Comparison of ENCODE assay signal across 8 mouse cellular contexts in the genomic region with DNA sequence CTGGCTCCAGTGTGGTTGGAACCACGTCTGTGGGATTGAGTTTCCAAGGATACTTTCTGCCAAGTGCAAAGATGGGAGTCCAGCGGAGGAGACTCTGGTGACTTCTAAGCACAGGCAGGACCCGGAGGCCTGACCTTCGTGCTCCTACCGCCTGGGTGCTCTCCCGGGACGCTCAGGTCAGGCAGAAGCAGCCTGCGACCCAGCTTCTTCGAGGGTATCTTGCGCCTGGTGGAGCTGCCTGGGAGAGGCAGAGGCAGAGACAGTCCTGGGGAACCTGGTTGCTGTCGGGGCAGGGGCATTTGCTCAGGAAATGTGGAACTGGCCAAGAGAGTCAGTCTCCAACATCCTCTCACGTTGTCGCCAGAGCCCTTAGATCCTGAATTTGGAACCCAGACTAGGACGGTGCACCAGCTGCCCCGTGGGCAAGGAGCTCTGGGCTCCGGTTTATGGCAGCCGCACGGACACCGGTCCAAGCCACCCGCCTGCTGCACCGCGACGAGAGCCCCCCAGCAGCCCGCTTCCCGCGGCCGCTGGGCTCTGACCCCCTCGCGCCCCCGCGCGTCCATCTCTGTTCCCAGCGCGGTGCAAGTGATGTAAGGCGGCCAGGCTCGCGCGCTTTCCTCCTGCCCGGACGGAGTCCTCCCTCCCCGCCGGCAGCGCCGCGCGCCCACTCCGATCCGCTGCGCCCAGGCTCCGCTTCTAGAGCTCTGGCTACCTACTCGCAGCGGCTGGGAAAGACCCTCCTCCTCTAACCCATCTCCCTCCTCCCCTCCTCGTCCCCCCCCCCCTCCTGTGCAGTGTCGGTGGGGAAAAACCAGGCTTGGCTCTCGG. TPM values are rescaled to one million over a fixed set of nuclear protein-coding genes. Genes with fewer than 3 reads are reported as not detected.
DNase-seq lines count a peak whose midpoint lies in the region; ATAC-seq and TF ChIP-seq lines count a peak whose summit lies in the region.

No protein-coding gene starts in this region.

- peaks cover 9% of the 10 kb centered on the region for H3K4me1 ChIP-seq in kidney, embryonic 15.5 days
- no peaks in the 10 kb centered on the region for H3K4me1 ChIP-seq in kidney, adult 2 months (ENCODE audit: control insufficient read depth, insufficient read depth, low read length)
- H3K4me1 ChIP-seq in cortical plate, adult 2 months (ENCODE audit: control insufficient read depth, insufficient read depth, low read length): no peaks in the 10 kb centered on the region
- peaks cover 8% of the 10 kb centered on the region for H3K4me1 ChIP-seq in limb, embryonic 12.5 days (replicated peaks)
- peaks cover 5% of the 10 kb centered on the region for H3K4me1 ChIP-seq in midbrain, embryonic 15.5 days
- H3K4me1 ChIP-seq in stomach, postnatal 0 days (replicated peaks; ENCODE audit: control insufficient read depth, insufficient read depth): no peaks in the 10 kb centered on the region

- H3K9ac ChIP-seq in kidney, embryonic 15.5 days: peak overlapping the region; percentile 33; the same call in 1 of the 2 replicates
- peak overlapping the region; percentile 50 for H3K9ac ChIP-seq in limb, embryonic 12.5 days (replicated peaks)
- H3K9ac ChIP-seq in midbrain, embryonic 15.5 days: peak overlapping the region; percentile 51
- no peak overlapping the region for H3K9ac ChIP-seq in stomach, postnatal 0 days (ENCODE audit: low read length)

- no peak overlapping the region for H3K27ac ChIP-seq in kidney, embryonic 15.5 days
- H3K27ac ChIP-seq in kidney, adult 2 months (ENCODE audit: insufficient read depth, low read depth, low read length): no peak overlapping the region
- peak overlapping the region; percentile 57 for H3K27ac ChIP-seq in cortical plate, adult 2 months (ENCODE audit: insufficient read depth, low read length)
- no peak overlapping the region for H3K27ac ChIP-seq in limb, embryonic 12.5 days
- no peak overlapping the region for H3K27ac ChIP-seq in midbrain, embryonic 15.5 days
- H3K27ac ChIP-seq in stomach, postnatal 0 days (replicated peaks): no peak overlapping the region

- WGBS in kidney, embryonic 15.5 days: 4% methylated on average over 51 of the region's 55 CpGs
- WGBS in kidney, adult 2 months: 3% methylated on average over 52 of the region's 55 CpGs
- WGBS in limb, embryonic 12.5 days: 3% methylated on average over 55 of the region's 55 CpGs
- 3% methylated on average over 53 of the region's 55 CpGs for WGBS in midbrain, embryonic 15.5 days
- 4% methylated on average over 49 of the region's 55 CpGs for WGBS in stomach, postnatal 0 days

- no peak for TF ChIP-seq CTCF in kidney, adult 2 months (conservative IDR thresholded peaks at IDR 0.05; ENCODE audit: insufficient read depth, insufficient read length, low read depth, low read length)
- TF ChIP-seq CTCF in cortical plate, adult 2 months (IDR thresholded peaks at IDR 0.05; ENCODE audit: extremely low read depth, insufficient read depth, low read length): no peak
- TF ChIP-seq CTCF in stomach, postnatal 0 days (IDR thresholded peaks at IDR 0.05; ENCODE audit: low read depth): peak; percentile 35

- no peak for TF ChIP-seq EP300 in stomach, postnatal 0 days (optimal IDR thresholded peaks at IDR 0.05)

- peak overlapping the region; percentile 95 for H3K4me2 ChIP-seq in kidney, embryonic 15.5 days
- H3K4me2 ChIP-seq in limb, embryonic 12.5 days: peak overlapping the region; percentile 87
- H3K4me2 ChIP-seq in midbrain, embryonic 15.5 days: peak overlapping the region; percentile 94
- H3K4me2 ChIP-seq in stomach, postnatal 0 days (replicated peaks; ENCODE audit: low read depth): peak overlapping the region; percentile 56

- DNase-seq in kidney, adult 2 months: no peak
- DNase-seq in stomach, postnatal 0 days (ENCODE audit: low spot score): peak; percentile 26

- ATAC-seq in kidney, embryonic 15.5 days (replicated peaks; ENCODE audit: low FRiP score): peak; percentile 93
- ATAC-seq in granulocyte monocyte progenitor cell, adult 5-6 weeks (replicated peaks; ENCODE audit: poor library complexity, severe bottlenecking): peak; percentile 94
- ATAC-seq in limb, embryonic 12.5 days (ENCODE audit: insufficient number of reproducible peaks, insufficient read depth, low FRiP score, low TSS enrichment, low read depth): peak; percentile 80
- ATAC-seq in midbrain, embryonic 15.5 days (replicated peaks): peak; percentile 93
- ATAC-seq in stomach, postnatal 0 days (ENCODE audit: low FRiP score, low TSS enrichment): 0 out of 2 replicates have a peak, but pooled peaks have one; percentile 40
- ATAC-seq in erythroblast, adult 5-6 weeks (replicated peaks; ENCODE audit: low FRiP score, poor library complexity, severe bottlenecking): no peak

- H3K4me3 ChIP-seq in kidney, embryonic 15.5 days (replicated peaks): peak overlapping the region; percentile 49
- no peak overlapping the region for H3K4me3 ChIP-seq in kidney, adult 2 months (ENCODE audit: insufficient read depth, low read depth, low read length)
- H3K4me3 ChIP-seq in cortical plate, adult 2 months (ENCODE audit: insufficient read depth, low read length): peak overlapping the region; percentile 34
- peak overlapping the region; percentile 49 for H3K4me3 ChIP-seq in limb, embryonic 12.5 days (replicated peaks)
- H3K4me3 ChIP-seq in midbrain, embryonic 15.5 days: peak overlapping the region; percentile 58
- H3K4me3 ChIP-seq in stomach, postnatal 0 days (ENCODE audit: low read depth, low read length): peak overlapping the region; percentile 35

- no peaks in the 10 kb centered on the region for H3K9me3 ChIP-seq in kidney, embryonic 15.5 days (replicated peaks)
- no peaks in the 10 kb centered on the region for H3K9me3 ChIP-seq in limb, embryonic 12.5 days
- no peaks in the 10 kb centered on the region for H3K9me3 ChIP-seq in midbrain, embryonic 15.5 days
- H3K9me3 ChIP-seq in stomach, postnatal 0 days (ENCODE audit: control insufficient read depth, low read length): no peaks in the 10 kb centered on the region

- H3K27me3 ChIP-seq in kidney, embryonic 15.5 days: peaks cover 21% of the 10 kb centered on the region
- no peaks in the 10 kb centered on the region; the same call in 1 of the 2 replicates for H3K27me3 ChIP-seq in kidney, adult 2 months (replicated peaks; ENCODE audit: control insufficient read depth, insufficient read depth, low read length)
- peaks cover 43% of the 10 kb centered on the region for H3K27me3 ChIP-seq in limb, embryonic 12.5 days
- peaks cover 17% of the 10 kb centered on the region for H3K27me3 ChIP-seq in midbrain, embryonic 15.5 days (replicated peaks)
- 0 out of 2 replicates have a peak, but pooled peaks cover 3% of the 10 kb centered on the region for H3K27me3 ChIP-seq in stomach, postnatal 0 days (ENCODE audit: control insufficient read depth, insufficient read depth, low read length)

- TF ChIP-seq POLR2A in kidney, adult 2 months (IDR thresholded peaks at IDR 0.05; ENCODE audit: low read depth, low read length): no peak
- TF ChIP-seq POLR2A in cortical plate, adult 2 months (IDR thresholded peaks at IDR 0.05; ENCODE audit: extremely low read depth, insufficient read depth, low read length): no peak

- H3K36me3 ChIP-seq in kidney, embryonic 15.5 days: no peaks in the 10 kb centered on the region
- H3K36me3 ChIP-seq in kidney, adult 2 months (ENCODE audit: control insufficient read depth, insufficient read depth, low read length): no peaks in the 10 kb centered on the region
- H3K36me3 ChIP-seq in limb, embryonic 12.5 days: no peaks in the 10 kb centered on the region
- H3K36me3 ChIP-seq in midbrain, embryonic 15.5 days (replicated peaks): no peaks in the 10 kb centered on the region
- H3K36me3 ChIP-seq in stomach, postnatal 0 days (ENCODE audit: control insufficient read depth, insufficient read depth, low read length): no peaks in the 10 kb centered on the region

RNA-seq across cellular contexts. Expression of a gene that starts 0.9 kb away (rescaled TPM):
- 0.40 and 0.45 TPM in 2 replicates for polyA plus RNA-seq in kidney, embryonic 15.5 days (2015; fragmentation: Nextera tagmentation; extraction: Ambion mirVana)
- polyA plus RNA-seq in kidney, adult 2 months (2012; rRNA removed): 0.52 and 0.84 TPM in 2 replicates
- 10.9 and 12.9 TPM in 2 replicates for polyA plus RNA-seq in cortical plate, adult 2 months (2012; rRNA removed)
- 1.8 and 2.7 TPM in 2 replicates for total RNA-seq in granulocyte monocyte progenitor cell, adult 5-6 weeks (2014; fragmentation: Nextera tagmentation)
- 0.41 and 0.78 TPM in 2 replicates for total RNA-seq in granulocyte monocyte progenitor cell, adult 5-6 weeks (2017)
- 0.17 and 0.20 TPM in 2 replicates for polyA plus RNA-seq in limb, embryonic 12.5 days (2016; fragmentation: Nextera tagmentation; extraction: Ambion mirVana)
- 0.68 and 0.70 TPM in 2 replicates for polyA plus RNA-seq in midbrain, embryonic 15.5 days (2015; fragmentation: Nextera tagmentation; extraction: Ambion mirVana)
- 0.28 and 0.50 TPM in 2 replicates for polyA plus RNA-seq in stomach, postnatal 0 days (2015; fragmentation: Nextera tagmentation; extraction: Ambion mirVana)
- not detected in 2 replicates for total RNA-seq in erythroblast, adult 5-6 weeks (2015; ENCODE audit: low replicate concordance)
- total RNA-seq in erythroblast, adult 5-6 weeks (2017; ENCODE audit: low replicate concordance): not detected in 2 replicates
